Mouse (Mus musculus) stomach, embryonic 16.5 days (tissue): ENCODE measurements around the gene Ptprcap. TPM values are rescaled to one million over a fixed set of nuclear protein-coding genes. Genes with fewer than 3 reads are reported as not detected.
"Not testable (repeated sequence)": the region's sequence is repeated elsewhere in the genome, so short reads cannot be mapped to it uniquely, and the experiment has no call there.

ENCODE experiments used
- ATAC-seq: fragments of 200-750 bp; cut with Nextera tagmentation; 2 replicates; pipeline ENCODE4 v1.8.0; 2017; ENCODE audit warnings: moderate number of reproducible peaks, moderate TSS enrichment; ENCODE audit not compliant: insufficient read depth, low FRiP score
- H3K27ac ChIP-seq: fragments of 300-500 bp; sonication (generic); 2 replicates; pipeline ENCODE4 v1.5.1; 2014; ENCODE audit warnings: low read length
- H3K27me3 ChIP-seq: fragments of 300-500 bp; sonication (generic); 2 replicates; pipeline ENCODE4 v1.6.1; 2014; ENCODE audit warnings: low read length, control low read depth, mixed read lengths; ENCODE audit not compliant: control insufficient read depth, insufficient read depth
- H3K36me3 ChIP-seq: fragments of 300-500 bp; sonication (generic); 2 replicates; pipeline ENCODE4 v1.6.1; 2014; ENCODE audit warnings: low read length; ENCODE audit not compliant: control insufficient read depth, insufficient read depth
- H3K4me1 ChIP-seq: fragments of 300-500 bp; sonication (generic); 2 replicates; pipeline ENCODE4 v1.6.1; 2014; ENCODE audit warnings: low read length, control low read depth, mixed read lengths; ENCODE audit not compliant: control insufficient read depth, insufficient read depth
- H3K4me2 ChIP-seq: fragments of 300-500 bp; sonication (generic); 2 replicates; pipeline ENCODE4 v1.6.1; 2014; ENCODE audit warnings: low read depth, low read length, mixed read lengths
- H3K4me3 ChIP-seq: fragments of 300-500 bp; sonication (generic); replicated peaks from 2 replicates; pipeline ENCODE4 v1.5.1; 2014; ENCODE audit warnings: mild to moderate bottlenecking, low read length
- H3K9ac ChIP-seq: fragments of 300-500 bp; sonication (generic); 2 replicates; pipeline ENCODE4 v1.6.1; 2014; ENCODE audit warnings: low read length
- H3K9me3 ChIP-seq: fragments of 300-500 bp; sonication (generic); replicated peaks from 2 replicates; pipeline ENCODE4 v1.6.1; 2016; ENCODE audit warnings: low read length, control low read depth; ENCODE audit not compliant: control insufficient read depth
- WGBS: fragments of 180-500 bp; shearing (Covaris S2); extraction: QIAGEN DNeasy Blood & Tissue Kit; methylation state at CpG from one replicate; pipeline ENCODE4 v1.1.7; 2014; 5-methylcytosine and 5-hydroxymethylcytosine counted together
- polyA plus RNA-seq: library from polyadenylated mRNA; unstranded; fragments of >200 nt; fragmentation: Nextera tagmentation; extraction: Ambion mirVana; gene quantifications from 2 replicates; pipeline ENCODE4 v1.2.1, GENCODE M21; 2015

Gene Ptprcap
- polyA plus RNA-seq, 1 experiment from 2014 or later, result 6.2 TPM

DNA sequence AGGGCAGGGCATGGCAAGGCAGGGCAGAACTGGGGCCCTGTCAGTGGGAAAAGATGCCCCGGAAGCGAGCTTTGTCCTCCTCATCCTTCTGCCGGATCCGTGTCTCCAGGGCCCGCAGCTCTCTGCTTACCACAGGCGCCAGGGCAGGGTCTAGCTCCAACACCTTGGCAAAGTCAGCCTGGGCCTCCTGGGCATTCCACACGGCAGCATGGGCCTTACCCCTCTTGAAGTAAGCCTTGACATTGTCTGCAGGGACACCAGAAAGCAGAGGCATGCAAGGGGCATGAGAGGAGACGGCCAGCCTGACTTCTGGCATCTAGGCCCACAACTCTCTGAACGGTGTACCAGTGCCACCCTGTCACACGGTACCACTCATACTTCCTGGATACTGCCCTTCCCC, 38.9 kb upstream of the Ptprcap start:
- 87% methylated on average over 10 of the region's 10 CpGs for WGBS
- Histone ChIP-seq H3K4me3 (no peak overlapping the region), H3K4me2 (no peak overlapping the region), H3K4me1 (no peaks in the 10 kb centered on the region; the same call in 1 of the 2 replicates), H3K9ac (no peak overlapping the region), H3K9me3 (no peaks in the 10 kb centered on the region), H3K27ac (no peak overlapping the region), H3K27me3 (no peaks in the 10 kb centered on the region), H3K36me3 (peaks cover 11% of the 10 kb centered on the region)
- ATAC-seq, result no peak

DNA sequence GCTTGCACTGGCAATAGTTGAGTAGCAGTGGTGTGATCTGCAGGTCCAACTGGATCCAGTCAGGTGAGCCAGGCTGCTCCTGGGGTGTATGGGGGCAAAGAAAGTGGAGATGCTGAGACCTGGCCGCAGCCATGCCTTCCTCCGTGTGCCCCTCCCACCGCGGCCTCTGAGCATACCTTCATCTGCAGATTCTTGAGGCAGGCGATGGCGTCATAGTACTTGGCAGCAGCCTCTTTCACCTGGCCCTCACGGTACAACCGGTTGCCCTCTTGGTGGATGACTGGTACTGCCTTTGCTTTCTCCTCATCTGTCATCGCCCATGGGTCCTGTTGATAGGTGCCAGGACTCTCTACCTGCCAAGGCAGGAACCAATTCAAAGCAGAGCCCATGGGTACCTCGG, 38.3 kb upstream of the Ptprcap start:
- H3K27me3 ChIP-seq, result no peaks in the 10 kb centered on the region
- H3K9me3 ChIP-seq, result no peaks in the 10 kb centered on the region
- H3K4me2 ChIP-seq, result no peak overlapping the region
- 93% methylated on average over 10 of the region's 10 CpGs for WGBS
- no peak overlapping the region for H3K9ac ChIP-seq
- H3K4me1 ChIP-seq, result no peaks in the 10 kb centered on the region; the same call in 1 of the 2 replicates
- peaks cover 11% of the 10 kb centered on the region for H3K36me3 ChIP-seq
- H3K4me3 ChIP-seq, result no peak overlapping the region
- ATAC-seq, result no peak
- H3K27ac ChIP-seq, result no peak overlapping the region

DNA sequence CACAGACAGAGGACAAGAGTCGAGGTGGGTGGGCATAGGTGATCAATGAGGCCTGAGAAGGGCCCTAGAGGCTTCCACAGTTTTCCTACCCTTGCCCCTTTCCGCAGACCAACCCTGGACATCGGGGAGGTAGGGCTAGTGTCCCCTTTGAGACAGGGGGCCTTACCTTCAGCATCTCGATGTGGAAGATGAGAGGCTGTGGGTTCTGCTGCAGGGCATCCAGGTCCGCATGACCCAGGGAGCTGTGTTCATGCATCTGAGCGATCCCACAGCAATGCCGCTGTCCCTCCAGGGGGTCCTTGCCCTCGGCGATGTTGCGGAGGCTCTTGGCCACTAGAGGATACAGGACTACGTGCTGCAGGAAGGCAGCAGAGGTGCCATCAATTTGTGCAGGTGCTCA, 37.6 kb upstream of the Ptprcap start:
- H3K4me1 ChIP-seq, result peaks cover 6% of the 10 kb centered on the region; the same call in 1 of the 2 replicates
- no peak for ATAC-seq
- H3K4me3 ChIP-seq, result no peak overlapping the region
- H3K27ac ChIP-seq, result no peak overlapping the region
- WGBS, result 84% methylated on average over 11 of the region's 11 CpGs
- no peaks in the 10 kb centered on the region for H3K27me3 ChIP-seq
- no peaks in the 10 kb centered on the region for H3K9me3 ChIP-seq
- H3K9ac ChIP-seq, result no peak overlapping the region
- peaks cover 11% of the 10 kb centered on the region for H3K36me3 ChIP-seq
- no peak overlapping the region for H3K4me2 ChIP-seq

DNA sequence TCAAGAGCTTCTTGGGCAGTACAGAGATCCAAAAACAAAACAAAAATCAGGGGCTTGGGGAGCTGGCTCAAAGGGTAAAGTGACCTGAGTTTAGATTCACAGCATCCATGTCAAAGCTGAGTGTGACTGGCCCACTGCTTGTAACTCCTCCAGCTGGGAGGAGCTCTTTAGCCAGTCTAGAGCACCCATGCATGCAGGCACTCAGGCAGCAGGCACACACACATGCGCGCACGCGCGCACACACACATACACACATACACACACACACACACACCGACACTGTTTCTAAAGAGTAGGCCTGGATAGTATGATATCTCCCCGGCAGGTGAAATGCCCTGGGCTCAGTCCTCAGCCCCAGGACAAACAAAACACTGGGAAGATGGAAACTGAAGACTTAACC, 36.4 kb upstream of the Ptprcap start:
- no peak overlapping the region for H3K4me2 ChIP-seq
- no peaks in the 10 kb centered on the region for H3K9me3 ChIP-seq
- peaks cover 11% of the 10 kb centered on the region for H3K36me3 ChIP-seq
- no peak overlapping the region for H3K4me3 ChIP-seq
- 96% methylated on average over 7 of the region's 7 CpGs for WGBS
- no peaks in the 10 kb centered on the region for H3K27me3 ChIP-seq
- no peak overlapping the region for H3K9ac ChIP-seq
- H3K4me1 ChIP-seq, result peaks cover 8% of the 10 kb centered on the region; the same call in 1 of the 2 replicates
- H3K27ac ChIP-seq, result no peak overlapping the region
- no peak for ATAC-seq

DNA sequence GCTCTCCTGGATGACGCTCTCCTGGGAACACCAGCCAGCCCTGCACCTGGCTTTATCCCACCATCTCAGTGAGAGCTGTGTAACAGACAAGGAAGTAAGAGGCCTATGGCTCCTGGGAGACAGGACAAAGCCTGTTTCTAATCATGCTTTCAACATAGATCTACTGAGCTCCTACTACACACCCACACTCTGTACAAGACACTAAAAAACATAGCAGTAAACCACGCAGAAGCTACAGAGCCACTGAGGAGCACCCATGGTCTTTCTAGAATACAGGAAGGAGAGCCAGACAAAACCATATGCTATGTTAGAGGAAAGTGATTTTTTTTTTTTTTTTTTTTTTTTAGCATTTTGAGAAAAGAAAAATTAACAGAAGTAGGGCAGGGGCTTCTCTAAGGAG, 35.1 kb upstream of the Ptprcap start:
- H3K27ac ChIP-seq, result no peak overlapping the region
- H3K4me1 ChIP-seq, result peaks cover 8% of the 10 kb centered on the region; the same call in 1 of the 2 replicates
- peaks cover 11% of the 10 kb centered on the region for H3K36me3 ChIP-seq
- no peak for ATAC-seq
- no peak overlapping the region for H3K4me2 ChIP-seq
- H3K4me3 ChIP-seq, result no peak overlapping the region
- no peak overlapping the region for H3K9ac ChIP-seq
- H3K27me3 ChIP-seq, result no peaks in the 10 kb centered on the region
- 92% methylated on average over 2 of the region's 2 CpGs for WGBS
- H3K9me3 ChIP-seq, result no peaks in the 10 kb centered on the region

DNA sequence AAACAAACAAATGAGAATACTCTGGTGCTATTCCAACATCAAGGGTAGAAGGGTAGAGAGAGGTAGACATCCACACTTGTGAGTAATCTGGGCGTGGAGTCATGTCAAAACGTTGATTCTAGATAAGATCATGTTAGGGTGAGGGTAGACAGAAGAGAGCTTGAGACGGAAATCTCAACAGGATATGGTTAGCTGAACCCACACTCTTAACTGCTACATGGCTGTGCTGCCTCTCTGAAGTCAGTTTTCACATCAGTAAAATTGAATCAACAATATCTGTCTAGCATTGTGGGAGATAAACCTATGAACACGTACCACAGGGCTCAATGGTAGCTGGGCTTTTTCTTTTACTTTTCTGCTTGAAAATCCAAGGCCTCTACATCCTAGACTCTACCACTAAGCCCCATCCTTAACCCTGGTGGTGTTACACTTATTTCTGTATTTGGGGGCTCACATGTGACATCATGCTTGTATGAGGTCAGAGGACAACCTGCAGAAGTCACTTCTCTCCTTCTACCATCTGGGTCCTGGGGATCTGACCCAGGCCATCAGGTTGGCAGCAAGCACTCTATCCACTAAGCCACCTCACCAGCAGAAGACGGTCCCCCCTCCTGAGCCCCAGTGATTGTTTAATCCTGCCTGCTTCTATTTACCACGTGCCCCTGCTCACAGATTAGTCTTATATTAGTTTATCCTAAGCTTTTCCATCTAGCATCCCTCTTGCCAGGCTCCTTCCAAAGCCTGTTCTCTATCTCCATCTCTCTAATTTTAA, 33.5 kb upstream of the Ptprcap start:
- ATAC-seq, result no peak
- Histone ChIP-seq H3K27me3 (no peaks in the 10 kb centered on the region), H3K27ac (no peak overlapping the region), H3K4me3 (no peak overlapping the region), H3K36me3 (peaks cover 9% of the 10 kb centered on the region), H3K9ac (no peak overlapping the region), H3K4me2 (peak overlapping the region; percentile 48; the same call in 1 of the 2 replicates), H3K4me1 (peaks cover 8% of the 10 kb centered on the region), H3K9me3 (no peaks in the 10 kb centered on the region)
- WGBS, result 73% methylated on average over 6 of the region's 6 CpGs

DNA sequence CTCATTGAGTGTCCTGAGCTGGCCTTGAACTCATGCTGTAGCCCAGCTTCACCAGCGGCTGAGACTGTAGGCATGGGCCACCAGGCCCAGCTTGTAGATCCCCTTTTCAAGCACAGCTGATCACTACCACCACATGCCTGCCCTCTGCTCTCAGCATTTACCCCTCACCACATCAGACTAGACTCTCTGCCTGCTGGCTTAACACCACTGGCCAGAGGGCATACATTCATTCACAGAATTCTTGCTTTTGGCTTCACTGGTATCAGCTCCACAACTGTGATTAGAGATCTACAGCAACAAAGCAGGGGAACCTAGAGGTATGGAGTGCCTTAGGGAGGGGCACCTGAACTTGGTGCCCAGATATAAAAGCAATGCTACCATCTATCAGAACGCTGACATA, 32.9 kb upstream of the Ptprcap start:
- peaks cover 8% of the 10 kb centered on the region for H3K4me1 ChIP-seq
- peaks cover 4% of the 10 kb centered on the region; the same call in 1 of the 2 replicates for H3K36me3 ChIP-seq
- H3K9me3 ChIP-seq, result no peaks in the 10 kb centered on the region
- no peak overlapping the region for H3K27ac ChIP-seq
- H3K4me2 ChIP-seq, result peak overlapping the region; percentile 48
- WGBS, result 97% methylated on average over 2 of the region's 2 CpGs
- H3K4me3 ChIP-seq, result peak overlapping the region; percentile 55
- no peak for ATAC-seq
- H3K9ac ChIP-seq, result 0 out of 2 replicates have a peak overlapping the region, but pooled peaks have one; percentile 2
- no peaks in the 10 kb centered on the region for H3K27me3 ChIP-seq

DNA sequence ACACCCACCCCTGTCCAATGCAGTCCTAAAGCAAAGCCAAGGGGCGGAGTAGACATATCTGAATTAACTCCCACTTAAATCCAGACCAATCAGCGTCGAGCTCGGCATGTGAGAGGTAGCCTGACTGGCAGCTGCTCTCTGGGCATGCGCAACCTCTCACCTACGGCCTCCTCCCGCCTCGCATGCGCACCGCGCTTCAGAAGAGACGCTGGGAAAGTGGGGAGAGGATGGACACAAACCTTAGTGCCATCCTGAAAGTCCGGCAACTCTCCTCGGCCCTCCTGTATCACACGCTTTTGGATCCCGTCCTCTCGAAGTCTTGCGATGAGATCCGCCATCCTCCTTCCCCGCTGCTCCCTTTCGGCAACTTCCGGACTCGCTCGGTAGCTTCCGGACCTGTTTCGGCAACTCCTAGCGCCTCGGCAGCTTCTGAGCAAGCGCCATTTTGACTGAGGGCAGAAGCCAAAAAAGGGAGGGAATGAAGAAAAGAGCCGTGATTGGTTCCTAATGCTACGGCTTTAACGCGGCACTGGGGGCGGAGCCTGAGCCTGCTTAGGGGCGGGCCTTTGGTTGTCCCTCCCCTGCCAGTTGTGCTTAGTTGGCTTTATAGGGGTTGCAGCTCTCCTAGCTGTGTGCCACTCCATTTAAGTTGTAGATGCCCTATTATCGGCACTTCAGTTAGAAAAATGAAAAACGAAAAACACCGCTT, 32.2 kb upstream of the Ptprcap start:
- H3K4me1 ChIP-seq, result peaks cover 8% of the 10 kb centered on the region
- H3K36me3 ChIP-seq, result no peaks in the 10 kb centered on the region
- H3K4me2 ChIP-seq, result peak overlapping the region; percentile 48
- WGBS, result 2% methylated on average over 38 of the region's 38 CpGs
- H3K9me3 ChIP-seq, result no peaks in the 10 kb centered on the region
- H3K4me3 ChIP-seq, result peak overlapping the region; percentile 55
- H3K27me3 ChIP-seq, result no peaks in the 10 kb centered on the region
- peak overlapping the region; percentile 76 for H3K9ac ChIP-seq
- H3K27ac ChIP-seq, result peak overlapping the region; percentile 79
- ATAC-seq, result peak; percentile 84

DNA sequence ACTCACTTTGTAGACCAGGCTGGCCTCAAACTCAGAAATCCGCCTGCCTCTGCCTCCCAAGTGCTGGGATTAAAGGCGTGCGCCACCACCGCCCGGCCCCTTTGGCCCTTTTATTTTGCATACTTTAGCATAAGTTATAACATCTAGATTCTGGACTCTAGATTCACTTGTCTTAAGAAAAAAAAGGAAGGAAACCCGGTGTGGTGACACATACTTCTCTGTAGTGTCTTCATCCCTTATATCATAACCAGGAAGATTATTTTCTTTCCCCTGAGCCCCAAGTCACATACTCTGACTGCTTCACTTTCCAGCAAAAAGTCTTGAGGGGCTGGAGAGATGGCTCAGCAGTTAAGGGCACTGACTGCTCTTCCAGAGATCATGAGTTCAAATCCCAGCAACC, 31.5 kb upstream of the Ptprcap start:
- H3K4me3 ChIP-seq, H3K27ac ChIP-seq, H3K36me3 ChIP-seq, ATAC-seq, H3K27me3 ChIP-seq, H3K9me3 ChIP-seq: not testable (repeated sequence)
- peaks cover 14% of the 10 kb centered on the region for H3K4me1 ChIP-seq
- WGBS, result 49% methylated on average over 6 of the region's 6 CpGs
- peak overlapping the region; percentile 30 for H3K4me2 ChIP-seq
- H3K9ac ChIP-seq, result peak overlapping the region; percentile 24; the same call in 1 of the 2 replicates
